Mouse (Mus musculus) testis, adult 2 months (tissue): Measurements from ENCODE around the gene Mrpl38. TPM values are rescaled to one million over a fixed set of nuclear protein-coding genes. Genes with fewer than 3 reads are reported as not detected.

ENCODE experiments used
- H3K27ac ChIP-seq: fragments of 200-500 bp; 2 replicates; pipeline ENCODE4 v1.5.1; 2012; ENCODE audit warnings: low read depth, low read length; ENCODE audit not compliant: control insufficient read depth, insufficient read depth
- H3K27me3 ChIP-seq: fragments of 200-500 bp; 2 replicates; pipeline ENCODE4 v1.6.1; 2012; ENCODE audit warnings: mild to moderate bottlenecking, low read length, moderate library complexity; ENCODE audit not compliant: control insufficient read depth, insufficient read depth
- H3K36me3 ChIP-seq: fragments of 200-500 bp; 2 replicates; pipeline ENCODE4 v1.6.1; 2012; ENCODE audit warnings: mild to moderate bottlenecking, low read length; ENCODE audit not compliant: control insufficient read depth, insufficient read depth
- H3K4me1 ChIP-seq: fragments of 200-500 bp; 2 replicates; pipeline ENCODE4 v1.6.1; 2012; ENCODE audit warnings: low read length; ENCODE audit not compliant: control insufficient read depth, insufficient read depth
- H3K4me3 ChIP-seq: fragments of 200-500 bp; 2 replicates; pipeline ENCODE4 v1.5.1; 2012; ENCODE audit warnings: low read depth, mild to moderate bottlenecking, low read length, moderate library complexity, mixed read lengths; ENCODE audit not compliant: control insufficient read depth
- CTCF ChIP-seq: fragments of 200-500 bp; IDR thresholded peaks from 2 replicates; pipeline ENCODE4 v1.5.1; 2012; ENCODE audit warnings: low read depth, mild to moderate bottlenecking, inconsistent platforms, low read length, moderate library complexity; ENCODE audit not compliant: control insufficient read depth, insufficient read depth, insufficient replicate concordance
- POLR2A ChIP-seq: fragments of 200-500 bp; IDR thresholded peaks from 2 replicates; pipeline ENCODE4 v1.6.1; 2012; ENCODE audit warnings: low read depth, mild to moderate bottlenecking, inconsistent platforms, low read length, moderate library complexity; ENCODE audit not compliant: control insufficient read depth
- polyA plus RNA-seq: library from polyadenylated mRNA; depleted of rRNA; stranded (reverse); fragments of >200 nt; gene quantifications from 2 replicates; pipeline ENCODE4 v1.2.3, GENCODE M21; 2012

The Mrpl38 gene
- polyA plus RNA-seq, 1 experiment: 51.3 TPM

DNA sequence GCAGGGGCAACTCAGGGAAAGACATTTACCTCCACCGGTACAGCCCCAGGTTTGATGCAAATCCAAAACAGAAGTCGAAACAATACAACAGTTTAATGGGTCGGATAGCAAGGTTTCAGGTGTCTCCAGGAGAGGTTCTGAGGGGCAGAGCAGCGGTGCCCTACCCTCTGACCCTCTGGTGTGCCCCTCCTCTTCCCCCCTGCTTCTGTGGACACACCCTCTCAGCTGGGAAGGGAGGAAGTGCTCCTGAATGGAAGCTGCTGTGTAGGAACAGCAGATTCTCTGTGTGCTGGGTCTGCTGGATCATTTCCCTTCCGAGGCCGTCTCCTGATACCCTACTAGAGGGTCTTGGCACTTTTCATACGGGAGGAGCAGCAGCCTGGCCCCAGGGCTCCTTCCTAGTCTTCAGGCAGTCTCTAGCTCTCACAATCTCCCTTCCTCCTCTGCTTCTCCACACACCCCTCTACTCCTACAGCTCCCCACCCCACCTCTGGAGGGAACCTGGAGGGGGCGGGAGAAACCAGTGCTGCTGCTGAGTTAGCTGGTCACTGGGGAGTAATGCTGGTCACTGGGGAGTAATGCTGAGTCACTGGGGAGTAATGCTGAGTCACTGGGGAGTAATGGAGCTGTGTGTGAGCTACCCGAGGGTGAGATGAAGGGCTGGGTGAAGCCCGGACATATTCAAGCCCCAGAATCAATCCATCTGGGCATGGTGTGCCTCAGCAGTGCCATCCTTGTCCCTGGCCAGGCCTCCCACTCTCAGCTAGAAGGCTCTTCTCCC, 3.7 kb upstream of the Mrpl38 start:
- peaks cover 7% of the 10 kb centered on the region for H3K36me3 ChIP-seq
- no peak overlapping the region for H3K27ac ChIP-seq
- H3K4me1 ChIP-seq: peaks cover 9% of the 10 kb centered on the region
- no peaks in the 10 kb centered on the region for H3K27me3 ChIP-seq
- TF ChIP-seq POLR2A (no peak), CTCF (no peak)
- H3K4me3 ChIP-seq: no peak overlapping the region

DNA sequence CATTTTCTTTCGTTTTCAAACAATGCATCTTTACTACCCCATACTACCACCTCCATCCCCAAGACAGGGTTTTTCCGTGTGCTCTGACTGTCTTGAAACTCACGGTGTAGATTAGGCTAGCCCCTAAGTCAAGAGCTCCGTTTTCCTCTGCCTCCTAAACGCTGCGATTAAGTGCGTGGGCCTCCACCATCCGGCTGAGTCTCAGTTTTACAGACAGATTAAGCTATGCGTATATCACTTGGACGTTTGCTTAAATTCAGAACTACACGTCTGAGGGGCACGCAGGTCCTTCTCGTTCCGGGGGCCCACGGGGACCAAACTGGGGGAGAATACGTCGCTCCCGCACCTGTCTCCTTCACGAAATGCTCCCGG, 586 bp downstream of the Mrpl38 start:
- TF ChIP-seq CTCF (no peak), POLR2A (no peak)
- peak overlapping the region; percentile 89 for H3K27ac ChIP-seq
- H3K27me3 ChIP-seq: no peaks in the 10 kb centered on the region
- H3K4me3 ChIP-seq: peak overlapping the region; percentile 96
- H3K36me3 ChIP-seq: peaks cover 1% of the 10 kb centered on the region
- H3K4me1 ChIP-seq: peaks cover 9% of the 10 kb centered on the region

DNA sequence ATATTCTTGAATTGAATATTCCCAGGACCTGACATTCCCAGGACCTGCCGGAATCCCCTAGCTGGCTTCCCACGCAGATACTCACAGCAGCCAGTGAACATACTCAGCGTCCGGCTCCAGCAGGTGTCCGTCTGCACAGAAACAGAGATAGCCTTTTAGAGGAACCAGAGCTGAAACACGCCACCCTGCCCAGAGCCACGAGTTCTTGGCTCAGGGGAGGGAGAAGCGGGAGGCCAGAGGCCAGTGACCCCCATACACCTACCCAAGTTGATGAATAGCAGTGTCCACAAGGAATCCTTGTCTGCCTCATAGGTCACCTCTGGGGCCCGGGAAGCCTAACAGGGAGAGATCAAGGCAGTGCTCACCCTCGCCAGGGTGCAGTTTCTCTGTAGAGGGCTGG, 4.5 kb downstream of the Mrpl38 start:
- no peaks in the 10 kb centered on the region for H3K27me3 ChIP-seq
- H3K36me3 ChIP-seq: peaks cover 1% of the 10 kb centered on the region
- no peak overlapping the region for H3K4me3 ChIP-seq
- H3K4me1 ChIP-seq: peaks cover 15% of the 10 kb centered on the region
- TF ChIP-seq POLR2A (no peak), CTCF (no peak)
- no peak overlapping the region for H3K27ac ChIP-seq

DNA sequence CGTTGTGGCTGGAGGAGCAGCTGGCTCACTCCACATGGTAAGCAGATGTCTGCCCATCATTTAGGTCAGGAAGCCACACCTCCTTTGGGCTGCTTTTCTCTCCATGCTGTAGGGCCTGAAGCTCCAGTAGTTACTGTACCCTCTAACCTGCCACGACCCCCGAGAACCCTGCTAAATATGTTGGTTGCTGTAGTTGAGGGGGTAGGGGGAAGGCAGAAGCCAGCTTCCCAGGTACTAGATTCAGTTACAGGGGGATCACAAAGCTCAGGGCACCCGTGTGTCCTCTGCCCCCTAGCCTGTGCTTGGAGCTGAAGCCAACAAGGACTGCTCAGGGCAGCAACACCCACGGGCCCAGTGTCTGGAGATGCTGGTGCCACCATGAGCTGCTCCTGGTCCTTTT, 5.2 kb downstream of the Mrpl38 start:
- no peak overlapping the region for H3K27ac ChIP-seq
- H3K4me1 ChIP-seq: peaks cover 15% of the 10 kb centered on the region
- H3K36me3 ChIP-seq: peaks cover 1% of the 10 kb centered on the region
- H3K4me3 ChIP-seq: no peak overlapping the region
- no peaks in the 10 kb centered on the region for H3K27me3 ChIP-seq
- TF ChIP-seq CTCF: no peak
- TF ChIP-seq POLR2A: no peak

DNA sequence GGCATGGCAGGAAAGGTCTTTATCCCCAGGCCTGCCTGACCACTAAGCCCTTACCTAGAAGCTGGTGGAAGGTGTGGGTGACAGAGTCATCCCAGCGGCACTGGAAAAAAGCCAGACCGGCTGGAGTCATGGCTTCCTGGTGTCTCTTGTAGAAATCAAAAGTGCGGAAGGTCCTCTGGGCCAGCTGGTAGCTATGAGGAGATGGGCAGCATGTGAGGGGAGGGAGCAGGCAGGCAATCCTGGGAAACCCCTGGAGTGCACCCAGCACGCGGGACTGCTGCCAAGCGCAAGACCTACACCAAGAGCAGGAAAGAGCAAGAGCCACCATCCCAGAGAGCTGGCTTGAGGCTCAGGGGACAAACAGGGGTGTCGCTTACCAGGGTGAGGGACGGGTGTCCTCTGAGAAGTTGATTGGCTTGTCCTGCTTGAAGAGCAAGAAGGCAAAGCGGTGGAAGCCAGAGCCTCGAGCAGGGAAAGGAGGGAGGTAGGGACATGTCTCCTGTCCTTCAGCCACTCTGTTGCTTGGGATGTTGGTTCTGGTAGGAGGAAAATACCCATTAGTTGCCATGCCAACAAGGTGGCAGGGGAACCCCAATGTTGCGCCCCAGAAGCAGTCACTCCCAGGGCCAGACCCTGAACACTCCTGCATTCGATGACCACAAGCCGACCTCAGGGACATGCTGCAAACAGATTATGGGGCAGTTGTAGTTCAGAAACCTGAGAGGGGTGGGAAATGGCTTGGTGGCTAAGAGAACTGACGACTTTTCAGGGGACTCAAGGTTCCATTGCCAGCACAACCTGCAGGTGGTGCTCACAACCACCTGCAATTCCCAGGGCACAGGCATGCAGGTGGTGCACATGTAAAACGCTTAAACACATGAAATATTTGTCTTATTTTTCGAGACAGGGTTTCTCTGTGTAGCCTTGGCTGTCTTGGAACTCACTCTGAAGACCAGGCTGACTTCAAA, 6.0 kb downstream of the Mrpl38 start:
- TF ChIP-seq CTCF: no peak
- no peak for TF ChIP-seq POLR2A
- peaks cover 11% of the 10 kb centered on the region for H3K4me1 ChIP-seq
- no peak overlapping the region for H3K4me3 ChIP-seq
- H3K27ac ChIP-seq: no peak overlapping the region
- peaks cover 1% of the 10 kb centered on the region for H3K36me3 ChIP-seq
- H3K27me3 ChIP-seq: no peaks in the 10 kb centered on the region

GRCm38 (mm10) chr11:116131349-116132170, 7.1 kb downstream of the Mrpl38 start:
- no peak for TF ChIP-seq POLR2A
- TF ChIP-seq CTCF: no peak
- peaks cover 1% of the 10 kb centered on the region for H3K36me3 ChIP-seq
- no peaks in the 10 kb centered on the region for H3K27me3 ChIP-seq
- no peak overlapping the region; the same call in 1 of the 2 replicates for H3K27ac ChIP-seq
- H3K4me3 ChIP-seq: no peak overlapping the region
- peaks cover 15% of the 10 kb centered on the region for H3K4me1 ChIP-seq
